Comparison of ENCODE assay signal across 8 mouse cellular contexts in genomic region chr10:79933145-79933679, GRCm38 (mm10). TPM values are rescaled to one million over a fixed set of nuclear protein-coding genes. Genes with fewer than 3 reads are reported as not detected.
DNase-seq lines count a peak whose midpoint lies in the region; ATAC-seq and TF ChIP-seq lines count a peak whose summit lies in the region.

No protein-coding gene starts in this region.

- no peak for ATAC-seq in heart, embryonic 11.5 days (replicated peaks; ENCODE audit: insufficient number of reproducible peaks, low FRiP score, low TSS enrichment)
- no peak for ATAC-seq in intestine, embryonic 14.5 days (replicated peaks; ENCODE audit: low FRiP score, low TSS enrichment, low read depth)
- no peak for ATAC-seq in midbrain, embryonic 15.5 days (replicated peaks)
- ATAC-seq in granulocyte monocyte progenitor cell, adult 5-6 weeks (replicated peaks; ENCODE audit: poor library complexity, severe bottlenecking) = no peak

- peaks cover 75% of the 10 kb centered on the region for H3K4me1 ChIP-seq in heart, embryonic 11.5 days (ENCODE audit: control insufficient read depth, insufficient read depth, low read length)
- peaks cover 39% of the 10 kb centered on the region for H3K4me1 ChIP-seq in intestine, embryonic 14.5 days (replicated peaks; ENCODE audit: control insufficient read depth, insufficient read depth, low read length)
- H3K4me1 ChIP-seq in midbrain, embryonic 15.5 days = peaks cover 50% of the 10 kb centered on the region
- H3K4me1 ChIP-seq in thymus, adult 2 months (replicated peaks; ENCODE audit: control insufficient read depth, insufficient read depth, low read length) = peaks cover 20% of the 10 kb centered on the region

- no peak for TF ChIP-seq POLR2A in thymus, adult 2 months (IDR thresholded peaks at IDR 0.05; ENCODE audit: control insufficient read depth, extremely low read depth, insufficient read depth, low read length, poor library complexity)

- TF ChIP-seq CTCF in layer of hippocampus, adult 2 months (conservative IDR thresholded peaks at IDR 0.05) = no peak
- no peak for TF ChIP-seq CTCF in thymus, adult 2 months (IDR thresholded peaks at IDR 0.05; ENCODE audit: borderline replicate concordance, control insufficient read depth, extremely low read depth, insufficient read depth, low read length, poor library complexity)

- no peak for DNase-seq in layer of hippocampus, adult 2 months (ENCODE audit: low spot score in 2 of 2)
- no peak for DNase-seq in layer of hippocampus, postnatal 10 days (ENCODE audit: low spot score in 2 of 2)
- DNase-seq in intestine, embryonic 14.5 days (ENCODE audit: low spot score) = no peak
- DNase-seq in layer of hippocampus, postnatal 25 days (ENCODE audit: extremely low spot score in 1 of 2, low spot score in 1 of 2) = no peak
- DNase-seq in thymus, adult 2 months = no peak

- no peaks in the 10 kb centered on the region for H3K9me3 ChIP-seq in heart, embryonic 11.5 days (replicated peaks; ENCODE audit: control insufficient read depth, low read length)
- H3K9me3 ChIP-seq in intestine, embryonic 14.5 days (ENCODE audit: control insufficient read depth, low read length) = no peaks in the 10 kb centered on the region
- no peaks in the 10 kb centered on the region for H3K9me3 ChIP-seq in midbrain, embryonic 15.5 days

- H3K27ac ChIP-seq in layer of hippocampus, adult 2 months = peak overlapping the region; percentile 72; the same call in 1 of the 2 replicates
- peak overlapping the region; percentile 71 for H3K27ac ChIP-seq in heart, embryonic 11.5 days (ENCODE audit: low read depth, low read length)
- 0 out of 2 replicates have a peak overlapping the region, but pooled peaks have one; percentile 43 for H3K27ac ChIP-seq in intestine, embryonic 14.5 days (ENCODE audit: low read depth)
- H3K27ac ChIP-seq in midbrain, embryonic 15.5 days = peak overlapping the region; percentile 42; the same call in 1 of the 2 replicates
- H3K27ac ChIP-seq in thymus, adult 2 months (ENCODE audit: control insufficient read depth, insufficient read depth, low read length) = no peak overlapping the region

- 61% methylated on average over 9 of the region's 9 CpGs for WGBS in heart, embryonic 11.5 days (ENCODE audit: insufficient replicate concordance)
- 61% methylated on average over 9 of the region's 9 CpGs for WGBS in intestine, embryonic 14.5 days
- WGBS in midbrain, embryonic 15.5 days = 69% methylated on average over 9 of the region's 9 CpGs
- 90% methylated on average over 9 of the region's 9 CpGs for WGBS in thymus, adult 2 months

- H3K4me2 ChIP-seq in heart, embryonic 11.5 days = peak overlapping the region; percentile 35
- H3K4me2 ChIP-seq in intestine, embryonic 14.5 days (ENCODE audit: low read length) = no peak overlapping the region
- 0 out of 2 replicates have a peak overlapping the region, but pooled peaks have one; percentile 2 for H3K4me2 ChIP-seq in midbrain, embryonic 15.5 days

- peaks cover 23% of the 10 kb centered on the region for H3K36me3 ChIP-seq in heart, embryonic 11.5 days (ENCODE audit: control insufficient read depth, insufficient read depth, low read length)
- peaks cover 57% of the 10 kb centered on the region for H3K36me3 ChIP-seq in intestine, embryonic 14.5 days (ENCODE audit: control insufficient read depth, insufficient read depth, low read length)
- H3K36me3 ChIP-seq in midbrain, embryonic 15.5 days (replicated peaks) = peaks cover 6% of the 10 kb centered on the region; the same call in 1 of the 2 replicates
- no peaks in the 10 kb centered on the region for H3K36me3 ChIP-seq in thymus, adult 2 months (ENCODE audit: control insufficient read depth, insufficient read depth, low read length)

- H3K9ac ChIP-seq in heart, embryonic 11.5 days (ENCODE audit: low read depth, low read length) = peak overlapping the region; percentile 52; the same call in 1 of the 2 replicates
- no peak overlapping the region for H3K9ac ChIP-seq in intestine, embryonic 14.5 days (ENCODE audit: low read length)
- no peak overlapping the region for H3K9ac ChIP-seq in midbrain, embryonic 15.5 days

- H3K4me3 ChIP-seq in layer of hippocampus, adult 2 months = no peak overlapping the region
- peak overlapping the region; percentile 5; the same call in 1 of the 2 replicates for H3K4me3 ChIP-seq in heart, embryonic 11.5 days (ENCODE audit: low read depth, low read length)
- no peak overlapping the region for H3K4me3 ChIP-seq in intestine, embryonic 14.5 days (ENCODE audit: low read depth, low read length)
- H3K4me3 ChIP-seq in midbrain, embryonic 15.5 days = no peak overlapping the region
- H3K4me3 ChIP-seq in thymus, adult 2 months (ENCODE audit: control insufficient read depth, insufficient read depth, low read length) = no peak overlapping the region

- no peaks in the 10 kb centered on the region for H3K27me3 ChIP-seq in heart, embryonic 11.5 days (ENCODE audit: control insufficient read depth, insufficient read depth, low read length)
- no peaks in the 10 kb centered on the region for H3K27me3 ChIP-seq in intestine, embryonic 14.5 days (replicated peaks; ENCODE audit: control insufficient read depth, insufficient read depth, low read length)
- no peaks in the 10 kb centered on the region for H3K27me3 ChIP-seq in midbrain, embryonic 15.5 days (replicated peaks)
- H3K27me3 ChIP-seq in thymus, adult 2 months (ENCODE audit: control insufficient read depth, insufficient read depth, low read length) = no peaks in the 10 kb centered on the region

RNA-seq across cellular contexts. Expression of gene Arid3a, which starts 6.4 kb away (rescaled TPM):
- 1 to 10 TPM; 7.5 to 8.5 TPM for total RNA-seq in layer of hippocampus, adult 2 months (2021)
- 1 to 10 TPM; 5.5 to 8.4 TPM for total RNA-seq in layer of hippocampus, postnatal 10 days (2021)
- 4.3 and 12.7 TPM in 2 replicates for polyA plus RNA-seq in heart, embryonic 11.5 days (2014; fragmentation: Nextera tagmentation; extraction: Ambion mirVana)
- polyA plus RNA-seq in intestine, embryonic 14.5 days (2014; fragmentation: Nextera tagmentation; extraction: Ambion mirVana) = 12.7 and 14.4 TPM in 2 replicates
- 2.9 and 4.7 TPM in 2 replicates for polyA plus RNA-seq in midbrain, embryonic 15.5 days (2015; fragmentation: Nextera tagmentation; extraction: Ambion mirVana)
- 1 to 10 TPM; 4.6 to 6.9 TPM for total RNA-seq in layer of hippocampus, postnatal 25 days (2021)
- 12.5 and 13.5 TPM in 2 replicates for polyA plus RNA-seq in thymus, adult 2 months (2012; rRNA removed)
- 21.2 and 22.5 TPM in 2 replicates for total RNA-seq in granulocyte monocyte progenitor cell, adult 5-6 weeks (2014; fragmentation: Nextera tagmentation)
- total RNA-seq in granulocyte monocyte progenitor cell, adult 5-6 weeks (2017) = 32.4 and 36.7 TPM in 2 replicates

RNA-seq across cellular contexts. Expression of gene R3hdm4, which starts 12.2 kb away (rescaled TPM):
- total RNA-seq in layer of hippocampus, adult 2 months (2021) = 100 to 1,000 TPM; 365 to 385 TPM
- total RNA-seq in layer of hippocampus, postnatal 10 days (2021) = 100 to 1,000 TPM; 380 to 386 TPM
- polyA plus RNA-seq in heart, embryonic 11.5 days (2014; fragmentation: Nextera tagmentation; extraction: Ambion mirVana) = 87.6 and 89.2 TPM in 2 replicates
- polyA plus RNA-seq in intestine, embryonic 14.5 days (2014; fragmentation: Nextera tagmentation; extraction: Ambion mirVana) = 122 and 126 TPM in 2 replicates
- polyA plus RNA-seq in midbrain, embryonic 15.5 days (2015; fragmentation: Nextera tagmentation; extraction: Ambion mirVana) = 292 and 296 TPM in 2 replicates
- 100 to 1,000 TPM; 428 to 450 TPM for total RNA-seq in layer of hippocampus, postnatal 25 days (2021)
- polyA plus RNA-seq in thymus, adult 2 months (2012; rRNA removed) = 279 and 303 TPM in 2 replicates
- 62.9 and 64.6 TPM in 2 replicates for total RNA-seq in granulocyte monocyte progenitor cell, adult 5-6 weeks (2014; fragmentation: Nextera tagmentation)
- 39.1 and 40.4 TPM in 2 replicates for total RNA-seq in granulocyte monocyte progenitor cell, adult 5-6 weeks (2017)

RNA-seq across cellular contexts. Expression of gene Kiss1r, which starts 16.4 kb away (rescaled TPM):
- total RNA-seq in layer of hippocampus, adult 2 months (2021) = 1 to 10 TPM; 5.6 to 7.1 TPM
- total RNA-seq in layer of hippocampus, postnatal 10 days (2021) = 1 to 10 TPM; 7.5 TPM
- 0.15 and 0.31 TPM in 2 replicates for polyA plus RNA-seq in heart, embryonic 11.5 days (2014; fragmentation: Nextera tagmentation; extraction: Ambion mirVana)
- 0.46 and 0.51 TPM in 2 replicates for polyA plus RNA-seq in intestine, embryonic 14.5 days (2014; fragmentation: Nextera tagmentation; extraction: Ambion mirVana)
- polyA plus RNA-seq in midbrain, embryonic 15.5 days (2015; fragmentation: Nextera tagmentation; extraction: Ambion mirVana) = 3.1 and 3.3 TPM in 2 replicates
- 1 to 10 TPM; 6.6 to 6.7 TPM for total RNA-seq in layer of hippocampus, postnatal 25 days (2021)
- polyA plus RNA-seq in thymus, adult 2 months (2012; rRNA removed) = 5.8 and 7.5 TPM in 2 replicates
- total RNA-seq in granulocyte monocyte progenitor cell, adult 5-6 weeks (2014; fragmentation: Nextera tagmentation) = not detected in 2 replicates
- total RNA-seq in granulocyte monocyte progenitor cell, adult 5-6 weeks (2017) = 0.26 TPM in 1 of 2 replicates, not detected in the other

RNA-seq across cellular contexts. Expression of gene Gm26602, which starts 22.6 kb away (rescaled TPM):
- total RNA-seq in layer of hippocampus, adult 2 months (2021) = not detected
- total RNA-seq in layer of hippocampus, postnatal 10 days (2021) = not detected
- 8.1 TPM in 1 of 2 replicates, not detected in the other for polyA plus RNA-seq in heart, embryonic 11.5 days (2014; fragmentation: Nextera tagmentation; extraction: Ambion mirVana)
- polyA plus RNA-seq in intestine, embryonic 14.5 days (2014; fragmentation: Nextera tagmentation; extraction: Ambion mirVana) = not detected in 2 replicates
- not detected in 2 replicates for polyA plus RNA-seq in midbrain, embryonic 15.5 days (2015; fragmentation: Nextera tagmentation; extraction: Ambion mirVana)
- not detected for total RNA-seq in layer of hippocampus, postnatal 25 days (2021)
- not detected in 2 replicates for polyA plus RNA-seq in thymus, adult 2 months (2012; rRNA removed)
- total RNA-seq in granulocyte monocyte progenitor cell, adult 5-6 weeks (2014; fragmentation: Nextera tagmentation) = not detected in 2 replicates
- 0.98 TPM in 1 of 2 replicates, not detected in the other for total RNA-seq in granulocyte monocyte progenitor cell, adult 5-6 weeks (2017)

RNA-seq across cellular contexts. Expression of gene Med16, which starts 24.5 kb away (rescaled TPM):
- total RNA-seq in layer of hippocampus, adult 2 months (2021) = 10 to 100 TPM; 57.7 to 59.3 TPM
- 10 to 100 TPM; 55.7 to 56.2 TPM for total RNA-seq in layer of hippocampus, postnatal 10 days (2021)
- polyA plus RNA-seq in heart, embryonic 11.5 days (2014; fragmentation: Nextera tagmentation; extraction: Ambion mirVana) = 30.9 and 32.0 TPM in 2 replicates
- polyA plus RNA-seq in intestine, embryonic 14.5 days (2014; fragmentation: Nextera tagmentation; extraction: Ambion mirVana) = 42.0 and 46.3 TPM in 2 replicates
- 64.5 and 66.5 TPM in 2 replicates for polyA plus RNA-seq in midbrain, embryonic 15.5 days (2015; fragmentation: Nextera tagmentation; extraction: Ambion mirVana)
- total RNA-seq in layer of hippocampus, postnatal 25 days (2021) = 10 to 100 TPM; 55.5 to 56.2 TPM
- 103 and 121 TPM in 2 replicates for polyA plus RNA-seq in thymus, adult 2 months (2012; rRNA removed)
- 14.1 and 20.3 TPM in 2 replicates for total RNA-seq in granulocyte monocyte progenitor cell, adult 5-6 weeks (2014; fragmentation: Nextera tagmentation)
- 17.0 and 18.7 TPM in 2 replicates for total RNA-seq in granulocyte monocyte progenitor cell, adult 5-6 weeks (2017)

Comparison
In these comparisons a context has a peak if more than half of its experiments do, and no peak if none do; other contexts are left out.
1. RNA of gene R3hdm4, which starts 12.2 kb away (total RNA-seq): 428 to 450 TPM in layer of hippocampus, postnatal 25 days, 380 to 386 TPM in layer of hippocampus, postnatal 10 days and 365 to 385 TPM in layer of hippocampus, adult 2 months; 39.1 to 64.6 TPM in granulocyte monocyte progenitor cell, adult 5-6 weeks; every median in the first group is over 4 times any median in the second.
2. RNA of gene Kiss1r, which starts 16.4 kb away (total RNA-seq): 7.5 TPM in layer of hippocampus, postnatal 10 days, 5.6 to 7.1 TPM in layer of hippocampus, adult 2 months and 6.6 to 6.7 TPM in layer of hippocampus, postnatal 25 days; 0.26 TPM in granulocyte monocyte progenitor cell, adult 5-6 weeks; every median in the first group is over 4 times any median in the second.